Mouse (Mus musculus): ENCODE results near the gene Skap1.

DNA sequence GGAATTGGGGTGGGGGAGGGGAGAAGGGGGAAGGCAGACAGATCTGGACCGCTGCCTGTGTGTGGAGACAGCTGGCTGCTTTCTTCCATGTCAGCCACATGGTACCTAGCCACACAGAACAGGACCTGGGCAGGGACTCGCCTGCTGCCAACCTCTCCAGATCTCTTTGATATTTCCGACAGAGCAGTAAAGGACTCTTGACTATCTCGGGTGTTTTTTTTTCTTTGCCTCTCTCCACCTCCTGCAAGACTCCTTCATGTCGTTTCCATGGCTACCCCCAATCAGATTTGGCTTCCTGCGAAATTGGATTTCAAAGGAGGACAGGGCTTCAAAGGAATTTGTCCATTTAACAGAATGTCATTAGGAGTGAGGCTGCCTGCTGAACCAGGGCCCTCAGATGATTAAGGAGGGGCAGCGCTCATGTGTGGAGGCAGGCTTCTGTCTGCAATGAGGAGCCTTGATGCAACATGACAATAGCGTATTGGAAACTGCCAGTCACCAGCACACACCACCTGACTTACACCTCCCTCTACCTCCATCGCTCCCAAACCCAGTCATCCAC lies 2.1 kb upstream of the Skap1 start:
- TF ChIP-seq CTCF (IDR thresholded peaks at IDR 0.05; ENCODE audit: extremely low read depth, insufficient read depth, low read length) (no peak), POLR2A (IDR thresholded peaks at IDR 0.05; ENCODE audit: extremely low read depth, insufficient read depth, low read length) (no peak)
